Mouse (Mus musculus) thymus, postnatal 14 days (tissue): ENCODE measurements around the gene Krt80.

Experiments
- DNase-seq: peaks from one replicate; pipeline ENCODE4 v3.0.0; 2021

Krt80 gene

DNA sequence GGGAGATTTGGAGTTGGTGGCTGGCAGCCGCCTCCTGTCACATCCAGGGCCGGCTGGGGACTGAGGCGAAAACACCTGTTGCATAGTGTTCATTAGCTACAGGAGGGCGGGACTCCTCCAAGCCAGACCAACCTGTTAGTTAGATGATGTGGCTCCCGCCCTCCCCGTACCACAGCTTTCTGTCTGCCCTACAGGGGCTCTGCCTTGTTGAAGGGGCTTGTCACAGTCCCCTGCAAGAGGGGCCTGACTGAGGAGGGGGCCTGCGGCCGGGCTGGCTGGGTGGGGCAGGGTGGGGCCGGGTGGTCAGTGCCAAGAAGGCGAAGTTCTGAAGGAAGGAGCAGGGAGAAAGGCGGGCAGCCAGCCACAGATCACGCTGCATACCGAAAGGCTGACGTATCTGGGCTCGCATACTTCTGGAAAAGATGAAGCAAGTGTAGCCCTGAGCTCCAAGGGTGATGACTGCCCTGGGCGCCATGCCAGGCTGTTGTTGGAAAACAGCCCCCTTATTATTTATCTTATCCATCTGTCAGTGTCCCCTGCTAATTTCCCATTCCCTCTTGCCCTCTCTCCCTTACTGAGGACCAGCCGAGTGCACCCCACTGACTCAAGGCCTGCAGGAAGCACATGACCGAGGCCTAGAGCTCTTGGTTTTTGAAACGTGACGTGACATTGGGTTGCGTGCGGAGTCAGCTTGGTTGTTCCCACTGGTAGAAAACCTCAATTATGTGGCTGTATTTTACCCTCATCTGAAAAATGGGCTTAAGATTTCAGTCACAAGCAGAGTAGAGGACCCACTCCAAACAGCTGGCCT lies at the start of gene Krt80:
Krt80 (minus strand) TSS at position 62 of the 811 bp plus-strand sequence.
- DNase-seq, result no peak

- DNase-seq, result no peak
Measured at GRCm38 (mm10) chr15:101418950-101419349, 49.0 kb upstream of the Krt80 start.

DNA sequence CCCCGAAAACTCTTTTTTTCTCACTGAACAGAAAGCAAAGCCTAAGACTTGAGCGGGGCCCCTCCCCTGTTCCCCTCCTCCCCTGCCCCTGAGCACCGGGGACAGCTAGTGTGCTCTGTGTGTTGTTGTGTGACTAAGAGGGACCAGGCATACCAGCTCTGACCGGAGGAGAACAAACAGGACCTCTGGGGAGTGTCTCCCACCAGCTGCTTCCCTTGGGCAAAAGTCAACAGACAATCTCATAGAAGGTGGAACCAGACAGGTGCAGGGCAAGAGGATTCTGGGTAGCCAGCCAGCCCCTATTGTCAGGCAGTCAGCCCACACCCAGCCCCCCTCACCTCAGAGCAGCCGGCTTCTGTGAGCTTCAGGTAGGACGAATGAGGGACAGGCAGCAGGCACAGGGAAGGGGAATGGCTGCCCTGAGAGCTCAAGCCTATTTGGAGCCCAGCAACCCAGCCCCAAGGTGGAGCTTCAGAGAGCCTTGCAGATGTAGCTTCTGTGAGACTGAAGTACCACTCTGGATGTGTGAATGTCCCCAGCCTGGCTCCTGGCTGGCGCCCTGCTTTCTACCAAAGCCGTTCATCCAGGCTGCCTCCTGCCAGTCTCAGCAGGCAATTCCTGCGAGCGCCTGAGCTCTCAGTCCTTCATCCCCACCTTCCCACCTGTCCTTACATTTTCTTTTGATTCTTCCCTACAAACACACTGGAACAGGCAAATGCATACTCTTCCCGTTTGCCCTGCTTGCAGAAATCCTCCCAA lies 45.0 kb upstream of the Krt80 start:
- no peak for DNase-seq

GRCm38 (mm10) chr15:101413916-101414635 lies 44.1 kb upstream of the Krt80 start:
- no peak for DNase-seq

GRCm38 (mm10) chr15:101412188-101412587 lies 42.2 kb upstream of the Krt80 start:
- DNase-seq, result no peak

DNA sequence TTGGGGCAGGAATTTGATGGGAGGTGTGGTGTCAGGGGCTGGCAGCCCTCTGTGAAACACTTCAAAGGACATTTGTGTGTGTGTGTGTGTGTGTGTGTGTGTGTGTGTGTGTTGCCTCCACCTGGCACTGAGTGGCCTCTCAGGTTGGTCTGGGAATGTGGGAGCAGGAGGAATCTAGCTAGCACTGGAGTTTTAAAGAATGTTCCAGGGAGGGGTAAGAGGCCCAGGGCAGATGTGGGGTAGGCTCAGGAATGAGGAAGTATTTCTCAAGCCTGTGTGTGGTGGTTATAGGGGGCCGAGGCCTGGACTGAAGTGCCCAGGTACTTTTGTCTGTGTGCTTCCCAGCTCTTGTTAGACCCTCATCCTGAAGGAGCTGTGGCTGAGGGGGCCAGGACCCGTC lies 40.8 kb upstream of the Krt80 start, which contains the start of gene Krt7:
Krt7 (plus strand) TSS at position 269 of the 400 bp plus-strand sequence.
- DNase-seq, result no peak

DNA sequence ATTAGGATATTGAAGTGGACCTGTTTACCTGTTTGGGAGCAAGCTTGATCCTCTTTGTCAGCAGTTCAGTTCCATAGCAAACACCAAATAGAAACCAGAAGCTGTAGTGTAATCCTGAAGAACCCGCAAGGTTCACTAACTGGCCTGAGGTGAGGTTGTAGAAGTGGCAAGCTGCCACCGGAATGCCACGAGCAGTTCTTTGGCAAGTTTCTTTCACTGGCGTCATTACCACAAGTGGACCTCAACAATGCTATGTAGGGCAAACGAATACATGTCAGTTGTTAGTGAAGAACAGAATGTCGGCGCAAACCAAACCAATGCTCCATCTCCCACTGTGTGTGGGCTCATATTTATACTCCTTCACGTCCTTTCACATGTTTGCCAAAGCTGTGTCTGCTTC lies 28.3 kb upstream of the Krt80 start:
- DNase-seq, result no peak

DNA sequence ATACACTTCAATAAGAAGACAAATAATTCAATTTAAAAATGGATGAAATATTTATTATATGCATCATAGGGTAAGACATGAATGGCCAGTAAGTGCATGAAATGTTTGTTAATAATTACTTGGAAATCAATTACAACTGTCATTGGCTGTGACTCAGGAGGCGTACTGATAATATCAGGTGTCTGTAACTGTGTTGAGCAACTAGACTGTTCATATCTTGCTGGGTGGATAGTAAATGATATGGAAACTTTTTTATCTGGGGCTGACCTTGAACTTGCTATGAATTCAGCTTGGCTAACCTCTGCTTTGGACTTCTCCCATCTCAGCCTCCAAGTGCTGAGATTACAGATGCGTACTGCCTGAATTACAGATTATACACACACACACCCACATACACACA lies 27.7 kb upstream of the Krt80 start:
- DNase-seq, result no peak

GRCm38 (mm10) chr15:101396921-101397320 lies 27.0 kb upstream of the Krt80 start:
- DNase-seq, result no peak

- no peak for DNase-seq
Measured at GRCm38 (mm10) chr15:101396466-101396865, 26.5 kb upstream of the Krt80 start.

GRCm38 (mm10) chr15:101394908-101395307 lies 24.9 kb upstream of the Krt80 start:
- no peak for DNase-seq

- DNase-seq, result no peak
Measured at GRCm38 (mm10) chr15:101392251-101392650, 22.3 kb upstream of the Krt80 start.

GRCm38 (mm10) chr15:101390203-101390602 lies 20.2 kb upstream of the Krt80 start:
- DNase-seq, result no peak

DNA sequence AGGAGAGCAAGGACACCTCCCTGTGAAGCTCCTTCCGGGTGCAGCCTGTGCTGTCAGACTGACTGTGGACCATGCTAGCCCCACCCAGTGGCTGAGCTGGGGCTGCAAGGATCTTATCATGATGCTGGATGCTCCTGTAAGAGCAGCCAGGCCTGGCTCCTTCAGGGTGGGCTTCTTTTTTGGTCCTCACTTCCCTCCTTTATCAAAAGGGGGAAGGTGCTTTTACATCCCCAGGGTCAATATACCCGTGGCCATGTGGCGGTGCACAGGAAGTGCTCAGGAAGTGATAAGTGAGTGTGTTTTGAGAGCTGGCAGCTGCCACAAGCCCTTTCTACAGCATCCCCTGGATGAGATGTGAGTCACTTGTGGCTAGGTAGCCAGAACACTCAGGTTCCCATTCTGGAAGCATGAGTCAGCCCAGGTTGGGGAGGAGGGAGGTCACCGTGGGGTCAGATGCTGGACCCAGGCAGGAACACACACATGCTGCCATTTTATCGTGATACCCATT lies 18.1 kb upstream of the Krt80 start:
- DNase-seq, result peak; percentile 26

GRCm38 (mm10) chr15:101387176-101387575 lies 17.2 kb upstream of the Krt80 start:
- DNase-seq, result no peak

- no peak for DNase-seq
Measured at GRCm38 (mm10) chr15:101385064-101385463, 15.1 kb upstream of the Krt80 start.

DNA sequence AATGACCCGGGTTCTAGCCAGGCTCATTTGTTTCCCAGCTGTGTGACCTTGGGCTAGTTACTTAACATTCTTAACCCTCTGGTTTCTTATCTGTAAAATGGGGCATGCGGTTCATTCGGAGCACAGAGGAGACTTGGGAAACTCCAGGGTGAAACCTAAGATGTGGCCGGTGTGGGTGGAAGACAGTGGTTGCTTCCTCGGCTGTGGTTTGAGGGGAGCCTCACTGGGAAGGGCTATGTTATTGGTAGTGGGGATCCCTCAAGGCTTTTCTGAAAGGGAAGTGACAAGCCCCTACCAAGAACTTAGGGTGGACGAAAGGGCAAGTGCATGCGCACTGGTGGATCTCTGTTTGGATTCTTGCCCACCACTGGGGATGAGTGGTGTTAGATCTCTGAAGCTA lies 14.6 kb upstream of the Krt80 start:
- DNase-seq, result no peak

DNA sequence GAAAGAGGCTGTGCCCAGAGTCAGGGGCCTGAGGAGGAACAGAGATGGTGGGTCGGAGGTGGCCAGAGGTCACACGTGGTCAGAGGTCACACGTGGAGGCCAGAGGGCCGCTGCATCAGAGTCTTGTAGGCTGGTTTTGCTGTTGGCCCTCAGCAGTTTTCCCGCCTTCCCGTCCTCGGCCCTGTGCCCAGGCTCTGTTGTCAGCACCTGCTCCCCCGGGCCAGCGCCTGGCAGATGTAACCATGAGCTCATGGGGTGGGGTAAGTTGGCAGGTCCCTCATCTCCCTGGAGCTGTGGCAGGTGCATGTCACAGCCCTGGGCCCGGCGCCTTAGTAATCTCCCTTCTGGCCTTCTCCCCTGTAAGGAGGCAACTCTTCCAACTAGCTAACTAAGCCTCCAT lies 12.8 kb upstream of the Krt80 start:
- DNase-seq, result no peak

GRCm38 (mm10) chr15:101381758-101382157 lies 11.8 kb upstream of the Krt80 start:
- DNase-seq, result no peak

- no peak for DNase-seq
Measured at GRCm38 (mm10) chr15:101378646-101379045, 8.7 kb upstream of the Krt80 start.

DNA sequence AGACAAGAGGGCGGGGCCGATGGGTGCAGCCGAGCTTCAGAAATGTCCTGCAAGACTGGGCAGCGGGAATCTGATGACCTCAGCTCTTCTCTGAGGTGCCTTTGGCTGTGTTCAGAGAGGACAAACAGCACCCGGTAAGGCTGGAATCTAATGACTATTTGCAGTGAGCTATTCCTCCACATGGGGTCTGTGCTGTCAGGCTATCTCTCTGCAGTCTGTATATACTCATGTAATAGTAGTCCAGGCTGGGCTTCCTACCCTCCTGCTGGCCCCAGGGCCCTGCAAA lies 6.8 kb upstream of the Krt80 start:
- DNase-seq, result no peak

- DNase-seq, result no peak
Measured at GRCm38 (mm10) chr15:101375956-101376775, 6.2 kb upstream of the Krt80 start.

GRCm38 (mm10) chr15:101374879-101375278 lies 4.9 kb upstream of the Krt80 start:
- DNase-seq, result no peak
